Mouse (Mus musculus) ES-Bruce4 (cell line): ENCODE measurements around the gene Aox1. TPM values are rescaled to one million over a fixed set of nuclear protein-coding genes. Genes with fewer than 3 reads are reported as not detected.

Experiments used
- H3K27ac ChIP-seq: 2 replicates; pipeline ENCODE4 v1.5.1; 2012; ENCODE audit warnings: low read length, inconsistent platforms; ENCODE audit not compliant: insufficient read depth
- H3K27me3 ChIP-seq: 2 replicates; pipeline ENCODE4 v1.6.1; 2012; ENCODE audit warnings: mild to moderate bottlenecking, low read length, inconsistent platforms; ENCODE audit not compliant: control insufficient read depth, poor library complexity, insufficient read depth, severe bottlenecking
- H3K36me3 ChIP-seq: 2 replicates; pipeline ENCODE4 v1.6.1; 2012; ENCODE audit warnings: inconsistent platforms, mild to moderate bottlenecking, low read length, moderate library complexity; ENCODE audit not compliant: control insufficient read depth, poor library complexity, insufficient read depth, severe bottlenecking
- H3K4me1 ChIP-seq: one replicate; pipeline ENCODE4 v1.8.1; 2011; ENCODE audit warnings: low read length; ENCODE audit not compliant: control insufficient read depth, insufficient read depth
- H3K4me3 ChIP-seq: 2 replicates; pipeline ENCODE4 v1.5.1; 2011; ENCODE audit warnings: low read depth, mild to moderate bottlenecking, low read length
- H3K9ac ChIP-seq: 2 replicates; pipeline ENCODE4 v1.6.1; 2012; ENCODE audit warnings: low read depth, mild to moderate bottlenecking, inconsistent platforms; ENCODE audit not compliant: poor library complexity, severe bottlenecking
- H3K9me3 ChIP-seq: replicated peaks from 2 replicates; pipeline ENCODE4 v1.6.1; 2012; ENCODE audit warnings: mild to moderate bottlenecking, low read length, inconsistent platforms; ENCODE audit not compliant: control insufficient read depth, poor library complexity, insufficient read depth, severe bottlenecking
- CTCF ChIP-seq: IDR thresholded peaks from one replicate; pipeline ENCODE4 v1.8.1; 2011; ENCODE audit warnings: low read depth, low read length
- EP300 ChIP-seq: IDR thresholded peaks from 2 replicates; pipeline ENCODE4 v1.6.1; 2011; ENCODE audit warnings: low read depth, low read length; ENCODE audit not compliant: insufficient read depth
- POLR2A ChIP-seq: IDR thresholded peaks from one replicate; pipeline ENCODE4 v1.8.1; 2011; ENCODE audit warnings: low read length; ENCODE audit not compliant: insufficient read depth
- polyA plus RNA-seq: library from polyadenylated mRNA; stranded (reverse); fragments of >200 nt; gene quantifications from 2 replicates; pipeline ENCODE4 v1.2.4, GENCODE M21; 2011; ENCODE audit warnings: low read depth; ENCODE audit not compliant: missing spikeins, insufficient read depth, insufficient read length

Gene Aox1
- polyA plus RNA-seq, 1 experiment: 0.52 TPM

- TF ChIP-seq POLR2A (no peak), CTCF (no peak), EP300 (no peak)
- H3K9ac ChIP-seq: no peak overlapping the region
- H3K4me1 ChIP-seq: no peaks in the 10 kb centered on the region
- no peaks in the 10 kb centered on the region for H3K36me3 ChIP-seq
- no peak overlapping the region for H3K27ac ChIP-seq
- 0 out of 2 replicates have a peak, but pooled peaks cover 1% of the 10 kb centered on the region for H3K27me3 ChIP-seq
- H3K9me3 ChIP-seq: no peaks in the 10 kb centered on the region
- no peak overlapping the region for H3K4me3 ChIP-seq
These were observed 114.8 kb downstream of the Aox1 start for GRCm38 (mm10) chr1:58144384-58145069.

- Histone ChIP-seq H3K9me3 (no peaks in the 10 kb centered on the region), H3K27me3 (0 out of 2 replicates have a peak, but pooled peaks cover 1% of the 10 kb centered on the region), H3K9ac (no peak overlapping the region), H3K4me1 (no peaks in the 10 kb centered on the region), H3K4me3 (no peak overlapping the region), H3K36me3 (no peaks in the 10 kb centered on the region), H3K27ac (no peak overlapping the region)
- TF ChIP-seq EP300 (no peak), CTCF (no peak), POLR2A (no peak)
These were observed 116.3 kb downstream of the Aox1 start for GRCm38 (mm10) chr1:58146026-58146425.

- H3K27ac ChIP-seq: no peak overlapping the region
- no peaks in the 10 kb centered on the region for H3K4me1 ChIP-seq
- no peaks in the 10 kb centered on the region for H3K36me3 ChIP-seq
- no peak overlapping the region for H3K4me3 ChIP-seq
- no peak overlapping the region for H3K9ac ChIP-seq
- TF ChIP-seq EP300 (no peak), CTCF (no peak), POLR2A (no peak)
- no peaks in the 10 kb centered on the region for H3K27me3 ChIP-seq
- no peaks in the 10 kb centered on the region for H3K9me3 ChIP-seq
These were observed 118.0 kb downstream of the Aox1 start for GRCm38 (mm10) chr1:58147776-58148175.

DNA sequence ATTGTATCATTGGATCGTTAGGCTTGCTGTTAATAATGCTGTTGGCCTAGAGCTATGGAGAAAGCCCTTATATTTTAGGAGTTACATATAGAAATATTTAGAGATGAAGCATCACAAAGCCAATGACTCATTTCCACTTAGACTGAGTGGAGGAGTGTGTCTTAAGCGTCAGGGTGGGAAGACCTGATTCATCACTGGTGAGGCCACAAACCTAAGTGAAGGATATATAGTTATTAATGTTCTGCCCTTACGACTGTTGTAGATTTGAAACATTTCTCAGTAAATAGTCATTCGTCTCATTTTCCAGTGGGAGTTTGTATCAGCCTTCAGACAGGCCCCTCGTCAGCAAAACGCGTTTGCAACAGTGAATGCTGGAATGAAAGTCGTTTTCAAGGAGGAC lies 122.5 kb downstream of the Aox1 start:
- Histone ChIP-seq H3K4me3 (no peak overlapping the region), H3K27me3 (no peaks in the 10 kb centered on the region), H3K27ac (no peak overlapping the region), H3K4me1 (no peaks in the 10 kb centered on the region), H3K9me3 (no peaks in the 10 kb centered on the region), H3K9ac (no peak overlapping the region), H3K36me3 (no peaks in the 10 kb centered on the region)
- TF ChIP-seq CTCF: no peak
- no peak for TF ChIP-seq POLR2A
- no peak for TF ChIP-seq EP300

Other genes starting within 250 kb of the Aox1 start
- 88.7 and 99.4 TPM in 2 replicates for gene Sgo2a, start 34.0 kb upstream of the Aox1 start, polyA plus RNA-seq
- gene Kctd18, start 11.0 kb upstream of the Aox1 start, polyA plus RNA-seq: 21.3 and 24.2 TPM in 2 replicates
- gene Aox3, start 83.2 kb downstream of the Aox1 start, polyA plus RNA-seq: 0.97 and 1.5 TPM in 2 replicates
- not detected in 2 replicates for gene Aox4, start 180.5 kb downstream of the Aox1 start, polyA plus RNA-seq
- gene Aox2, start 248.4 kb downstream of the Aox1 start, polyA plus RNA-seq: not detected in 2 replicates